Mouse (Mus musculus) testis, postnatal 10 days (tissue): ENCODE data around the gene Slc25a36.

Experiments
- DNase-seq: peaks from one replicate; pipeline ENCODE4 v3.0.0; 2021; ENCODE audit warnings: low spot score

Slc25a36 gene

GRCm38 (mm10) chr9:97110571-97111390, at the start of gene Slc25a36:
Slc25a36 (minus strand) TSS chr9:97111157.
- peak; percentile 97 for DNase-seq

DNA sequence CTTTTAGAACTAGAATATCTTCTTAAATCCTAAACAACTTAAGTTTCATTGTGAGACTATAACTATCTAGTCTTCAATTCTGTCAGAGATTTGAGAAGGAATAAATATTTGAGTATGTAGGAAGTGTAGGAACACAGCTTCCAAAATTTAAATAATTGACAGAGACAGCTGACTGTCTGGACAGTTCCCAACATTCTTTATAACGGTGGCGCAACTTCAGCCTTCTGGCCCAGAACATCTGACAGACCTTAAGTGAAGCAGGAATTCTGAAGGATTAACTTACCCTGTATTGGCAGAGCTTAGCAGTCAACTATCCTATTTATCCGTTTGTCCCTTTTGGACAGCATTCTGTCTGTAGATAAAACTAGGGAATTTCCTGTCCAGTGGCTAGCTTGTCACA, 47.5 kb upstream of the Slc25a36 start:
- DNase-seq, result no peak

GRCm38 (mm10) chr9:97155981-97156380, 45.0 kb upstream of the Slc25a36 start:
- no peak for DNase-seq

DNA sequence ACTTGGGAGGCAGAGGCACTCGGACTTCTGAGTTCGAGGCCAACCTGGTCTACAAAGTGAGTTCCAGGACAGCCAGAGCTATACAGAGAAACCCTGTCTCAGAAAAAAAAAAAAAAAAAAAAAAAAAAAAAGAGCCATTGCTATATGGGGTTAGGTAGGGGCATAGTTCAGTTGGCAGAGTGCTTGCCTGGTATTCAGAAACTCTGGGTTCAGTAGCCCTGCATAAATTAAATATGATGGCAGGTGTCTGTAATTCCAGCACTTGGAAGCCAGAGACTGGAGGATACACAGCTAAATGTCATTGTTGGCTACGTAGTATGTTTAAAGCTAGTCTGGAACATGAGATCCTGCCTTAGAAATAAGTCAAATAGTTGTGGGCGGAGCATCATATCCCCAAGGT, 44.0 kb upstream of the Slc25a36 start:
- DNase-seq, result no peak

DNA sequence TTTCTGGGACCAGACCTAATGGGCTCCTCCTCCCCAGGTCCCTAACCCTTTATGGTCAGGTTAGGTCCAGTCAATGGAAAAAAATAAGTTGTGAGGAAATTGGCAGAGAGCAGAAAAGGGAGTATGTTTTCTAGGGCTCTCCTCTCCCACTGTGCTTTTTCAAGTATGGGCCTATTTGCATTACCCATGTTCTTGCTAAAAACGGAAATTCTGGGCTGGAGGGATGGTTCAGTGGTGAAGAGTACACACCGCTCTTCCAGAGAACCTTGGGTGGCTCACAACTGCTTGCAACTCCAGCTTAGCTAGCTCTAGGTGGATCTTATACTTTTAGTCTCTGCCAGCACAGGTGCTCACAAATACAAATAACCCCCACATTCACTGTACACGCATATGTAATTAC, 42.0 kb upstream of the Slc25a36 start:
- DNase-seq, result no peak

DNA sequence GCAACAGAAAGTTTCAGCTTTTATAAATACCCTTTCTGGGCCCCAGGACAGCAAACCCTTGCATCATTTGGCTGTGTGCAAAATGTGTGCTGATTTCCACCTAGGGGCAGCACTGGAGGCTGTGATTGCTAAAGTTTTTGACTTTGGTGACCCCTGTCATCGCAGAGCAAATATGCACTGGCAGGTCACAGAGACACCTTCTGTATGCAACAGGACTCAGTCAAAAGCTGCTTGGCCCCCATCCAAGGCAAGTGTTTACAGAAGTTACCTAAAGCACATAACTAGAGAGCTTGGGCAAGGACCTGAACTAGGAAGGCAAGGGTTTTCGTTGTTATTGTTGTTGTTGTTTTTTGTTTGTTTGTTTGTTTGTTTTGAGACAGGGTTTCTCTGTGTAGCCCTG, 36.3 kb upstream of the Slc25a36 start:
- no peak for DNase-seq

DNA sequence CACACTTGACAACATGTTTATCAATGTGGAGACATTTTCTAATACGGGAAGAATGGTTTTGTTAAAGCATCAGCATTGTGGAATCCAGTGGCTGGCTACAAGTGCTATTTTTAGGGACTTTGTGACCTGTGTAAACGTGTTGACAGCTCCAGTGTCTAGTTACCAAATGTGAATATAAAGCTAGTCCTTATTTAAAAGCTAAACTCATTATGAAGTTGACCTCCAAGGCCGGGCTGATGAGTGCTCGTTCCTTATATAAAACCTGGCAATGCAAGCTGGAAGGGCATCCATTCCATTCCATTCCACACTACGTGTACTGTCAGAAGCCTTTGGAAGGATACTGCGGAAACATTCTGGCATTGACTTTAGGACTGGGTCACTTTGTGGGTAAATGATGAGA, 34.4 kb upstream of the Slc25a36 start:
- DNase-seq, result no peak

DNA sequence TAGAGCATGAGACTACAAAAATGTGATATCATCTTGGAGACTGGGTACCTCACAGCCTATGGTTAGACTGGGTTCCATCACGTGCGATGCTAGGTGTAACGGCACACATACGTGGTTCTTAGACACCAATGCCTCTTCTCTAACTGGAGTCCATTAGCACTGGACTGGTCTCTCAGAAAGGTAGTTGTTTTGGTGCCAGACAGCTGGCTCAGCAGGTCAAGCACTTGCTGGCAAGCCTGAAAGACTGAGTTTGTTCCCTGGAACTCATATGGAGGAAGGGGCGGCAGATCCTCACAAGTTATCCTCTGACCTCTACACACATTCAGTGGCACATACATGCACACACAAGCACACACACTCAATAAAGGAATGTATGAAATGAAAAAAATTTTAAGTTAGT, 32.5 kb upstream of the Slc25a36 start:
- no peak for DNase-seq

- DNase-seq, result no peak
Measured at GRCm38 (mm10) chr9:97142558-97142957, 31.6 kb upstream of the Slc25a36 start.

DNA sequence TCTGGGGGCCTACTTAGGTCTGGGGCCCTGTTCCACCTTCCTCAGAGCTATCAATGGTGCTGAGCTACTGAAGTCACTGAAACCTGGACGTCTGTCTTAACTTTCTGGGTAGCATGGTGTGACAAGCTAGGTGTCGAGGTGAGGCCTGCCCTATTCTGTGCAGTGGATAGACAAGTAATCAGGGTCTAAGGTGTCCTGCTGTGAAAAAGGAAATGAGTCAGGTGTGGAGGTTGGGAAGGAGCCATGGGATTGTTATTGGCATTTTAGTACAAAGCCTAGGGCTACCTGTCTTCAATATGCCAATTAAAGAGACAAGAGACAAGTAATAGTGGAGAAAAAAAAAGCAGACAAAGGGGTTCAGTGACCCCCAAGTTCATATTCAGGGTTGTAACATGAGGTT, 30.8 kb upstream of the Slc25a36 start:
- no peak for DNase-seq

GRCm38 (mm10) chr9:97140145-97140932, 29.4 kb upstream of the Slc25a36 start:
- no peak for DNase-seq

DNA sequence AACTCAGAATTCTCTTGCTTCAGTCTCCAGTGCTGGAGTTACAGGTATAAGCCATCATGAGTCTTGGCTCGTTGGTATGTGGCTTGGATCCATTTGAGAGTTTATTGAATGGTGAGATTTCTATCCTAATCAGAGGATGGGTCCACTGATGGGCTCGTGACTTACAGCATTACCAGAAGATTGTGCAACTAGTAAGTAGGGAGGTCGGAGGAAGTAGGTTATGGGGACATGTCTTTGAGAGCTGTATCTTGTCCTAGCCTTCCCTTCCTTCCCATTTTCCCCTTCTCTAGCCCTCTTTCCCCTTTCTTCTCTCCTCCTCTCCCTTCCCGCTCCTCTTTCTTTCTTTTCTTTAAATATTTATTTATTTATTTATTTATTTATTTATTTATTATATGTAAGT, 26.7 kb upstream of the Slc25a36 start:
- DNase-seq, result no peak

GRCm38 (mm10) chr9:97137116-97137515, 26.2 kb upstream of the Slc25a36 start:
- no peak for DNase-seq

DNA sequence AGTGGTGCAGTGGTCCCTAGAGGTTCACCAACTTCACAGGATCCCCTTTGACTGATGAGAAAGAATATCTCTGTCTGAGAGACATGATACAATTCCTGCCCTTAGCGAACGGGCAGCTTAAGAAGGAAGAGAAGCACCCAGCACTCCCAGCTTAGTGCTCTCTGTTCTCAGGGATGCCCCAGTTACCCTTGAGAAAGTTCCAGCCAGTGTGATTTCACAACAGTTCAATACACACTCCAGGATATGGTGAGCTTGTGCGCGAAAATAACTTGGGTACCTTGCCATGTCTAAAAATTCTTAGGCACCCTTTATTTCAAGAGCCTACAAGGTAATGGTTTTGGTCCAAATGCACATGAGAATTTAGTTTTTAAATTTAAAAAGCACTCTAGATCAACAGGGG, 24.9 kb upstream of the Slc25a36 start:
- DNase-seq, result no peak

GRCm38 (mm10) chr9:97133178-97133577, 22.2 kb upstream of the Slc25a36 start:
- DNase-seq, result peak; percentile 73

- no peak for DNase-seq
Measured at GRCm38 (mm10) chr9:97130001-97130400, 19.0 kb upstream of the Slc25a36 start.

GRCm38 (mm10) chr9:97123934-97124692, 13.2 kb upstream of the Slc25a36 start:
- DNase-seq, result no peak

DNA sequence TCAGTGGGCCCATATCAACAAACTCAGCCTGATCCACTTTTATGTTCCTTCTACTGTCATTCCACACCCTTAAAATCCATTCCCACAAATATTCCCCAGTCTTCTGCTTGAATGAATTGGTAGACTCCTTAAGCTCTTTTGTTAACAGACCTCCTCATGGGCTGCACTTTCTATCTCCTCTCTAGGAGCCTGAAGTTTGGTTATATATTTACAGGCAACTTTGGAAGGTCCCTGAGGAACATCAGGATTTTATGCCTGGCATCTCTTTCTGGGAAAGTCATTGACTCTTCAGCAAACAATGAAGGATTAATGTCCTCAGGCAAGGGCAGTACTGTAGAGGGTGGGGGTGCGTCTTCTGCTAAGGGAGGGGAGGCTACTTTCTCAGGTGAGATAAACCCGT, 10.5 kb upstream of the Slc25a36 start:
- no peak for DNase-seq

- no peak for DNase-seq
Measured at GRCm38 (mm10) chr9:97114271-97114670, 3.3 kb upstream of the Slc25a36 start.

DNA sequence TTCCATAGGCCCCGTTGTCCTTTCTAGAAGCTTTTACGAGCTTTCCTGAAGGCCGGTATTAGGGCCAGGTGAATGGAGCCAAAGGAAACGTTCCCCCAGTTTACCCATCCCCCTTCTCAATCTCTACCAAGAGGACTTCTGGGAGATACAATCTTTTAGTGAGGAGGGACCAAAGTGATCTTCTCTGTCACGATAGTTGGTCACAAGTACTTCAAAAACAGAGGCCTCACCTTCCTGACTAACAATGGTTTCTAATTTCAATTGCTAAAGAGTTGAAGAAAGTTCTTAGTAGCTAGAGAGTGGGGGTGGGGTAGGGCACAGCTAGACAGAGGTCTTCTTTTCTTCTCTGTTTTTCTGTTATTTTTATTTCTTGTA, 2.6 kb upstream of the Slc25a36 start:
- DNase-seq, result no peak

DNA sequence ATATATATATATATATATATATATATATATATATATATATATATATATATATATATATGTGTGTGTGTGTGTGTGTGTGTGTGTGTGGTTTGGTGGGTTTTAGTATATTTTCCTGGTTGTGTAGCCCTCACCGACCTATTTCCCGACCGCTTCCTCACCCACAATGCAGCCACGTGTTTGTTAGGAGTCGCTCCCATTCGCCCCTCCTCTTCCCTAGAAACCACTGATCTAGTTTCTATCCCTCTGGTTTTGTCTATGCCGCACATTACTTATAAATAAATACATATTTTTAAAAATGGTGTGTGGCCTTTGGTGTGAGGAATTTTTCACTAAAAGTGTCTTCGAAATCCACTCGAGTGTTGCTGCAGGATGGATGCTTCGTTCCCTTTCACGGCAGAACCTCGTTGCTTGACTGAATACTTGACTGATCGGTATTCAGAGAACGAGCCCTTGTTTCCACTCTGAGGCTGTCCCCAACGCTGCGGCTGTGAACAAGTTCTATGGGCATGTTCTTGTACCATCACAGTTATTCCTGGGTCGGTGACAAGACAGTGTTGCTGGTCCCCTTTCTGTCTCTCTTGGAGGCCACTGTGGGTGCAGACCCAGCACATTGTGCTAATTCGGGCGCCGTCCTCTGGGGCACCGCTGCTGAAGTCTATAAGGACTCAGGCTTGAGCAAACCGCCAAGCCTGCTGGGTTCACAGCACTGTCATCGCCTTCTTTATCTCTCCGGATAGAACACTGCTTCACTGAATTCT, 2.0 kb upstream of the Slc25a36 start:
- DNase-seq, result no peak

- no peak for DNase-seq
Measured at GRCm38 (mm10) chr9:97112238-97112637, 1.3 kb upstream of the Slc25a36 start.
